Mouse (Mus musculus) C2C12 (cell line): ENCODE measurements around the gene BC035947.

Experiments
- CEBPB ChIP-seq: IDR thresholded peaks from one replicate; pipeline ENCODE4 v1.6.1; 2011; ENCODE audit warnings: low read depth, mild to moderate bottlenecking, control low read depth, moderate library complexity
- CTCF ChIP-seq: IDR thresholded peaks from one replicate; pipeline ENCODE4 v1.5.1; 2011; ENCODE audit not compliant: control insufficient read depth, insufficient read depth, insufficient read length
- MYOG ChIP-seq: IDR thresholded peaks from one replicate; pipeline ENCODE4 v1.6.1; 2011; ENCODE audit not compliant: control insufficient read depth, insufficient read length; ENCODE audit errors: extremely low read depth
- USF1 ChIP-seq: IDR thresholded peaks from one replicate; pipeline ENCODE4 v1.6.1; 2011; ENCODE audit warnings: low read depth, mild to moderate bottlenecking, control low read depth, moderate library complexity

- no peak for TF ChIP-seq CTCF
- TF ChIP-seq USF1: no peak
- no peak for TF ChIP-seq CEBPB
- TF ChIP-seq MYOG: no peak
These were observed at the start of gene BC035947 for GRCm38 (mm10) chr1:78511621-78512160.
